Mouse (Mus musculus) cerebellum, adult 11 months (tissue): Measurements from ENCODE around the gene Olfr812.
"Not testable (repeated sequence)": the region's sequence is repeated elsewhere in the genome, so short reads cannot be mapped to it uniquely, and the experiment has no call there.

Experiments used
- DNase-seq: peaks from one replicate; pipeline ENCODE4 v3.0.0; 2022

Gene Olfr812

DNA sequence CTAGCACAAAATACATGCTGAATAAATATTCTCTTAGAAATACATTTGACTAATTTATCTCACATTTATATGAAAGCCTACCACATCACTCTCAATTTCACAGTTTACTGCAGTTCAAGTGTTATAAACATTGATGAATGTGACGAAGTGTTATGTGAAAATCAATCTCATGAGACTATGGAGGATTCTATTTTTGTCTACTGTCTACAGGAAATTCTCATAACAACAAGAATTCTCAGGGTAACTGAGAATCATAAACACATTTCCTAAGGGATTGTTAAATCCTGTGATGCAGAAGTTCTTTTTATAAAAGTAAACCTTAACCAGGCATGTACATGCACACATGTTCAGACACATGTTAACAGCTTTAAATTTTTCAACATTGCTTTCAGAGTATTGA is at the start of gene Olfr812:
Olfr812 (minus strand) TSS at position 101 of the 400 bp plus-strand sequence.
- DNase-seq = no peak

DNA sequence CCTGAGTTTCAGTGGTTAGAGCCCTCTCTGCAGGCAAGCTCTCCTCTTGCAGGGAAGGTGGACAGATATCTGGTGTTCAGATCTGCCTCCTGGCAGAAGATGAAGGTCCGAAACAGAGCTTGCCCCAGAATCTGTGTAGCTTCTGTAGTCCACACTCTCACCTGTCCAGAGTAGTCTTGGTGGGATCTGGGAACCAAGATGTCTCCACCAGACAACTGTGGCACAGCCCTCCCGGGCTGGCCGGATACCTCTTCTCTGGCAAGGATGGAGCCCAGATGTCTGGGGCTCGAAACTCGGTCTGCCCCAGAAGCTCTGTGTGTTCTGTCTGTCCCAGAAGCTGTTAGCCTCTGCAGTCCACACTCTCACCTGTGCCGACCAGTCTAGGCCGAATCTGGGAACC is 40.0 kb upstream of the Olfr812 start:
- DNase-seq = no peak

DNA sequence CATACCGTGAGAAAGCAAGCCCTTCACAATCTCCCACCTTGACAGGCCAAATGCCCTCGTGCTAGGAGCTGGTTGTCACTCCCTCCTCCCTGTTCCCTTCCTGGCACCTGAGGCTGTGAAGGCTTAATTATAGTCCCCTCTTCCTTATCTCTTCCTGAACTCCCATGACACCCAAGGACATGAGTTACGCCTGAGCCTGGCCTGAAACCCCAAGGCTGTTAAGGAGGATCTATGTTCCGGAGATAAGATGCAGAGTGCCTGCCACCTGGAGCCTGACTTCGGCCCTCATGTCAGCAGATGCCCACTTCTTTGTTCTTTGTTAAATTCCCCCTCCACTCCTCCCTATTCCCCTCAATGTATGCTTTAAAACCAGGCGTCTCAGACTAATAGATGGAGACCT is 39.6 kb upstream of the Olfr812 start:
- DNase-seq = not testable (repeated sequence)

DNA sequence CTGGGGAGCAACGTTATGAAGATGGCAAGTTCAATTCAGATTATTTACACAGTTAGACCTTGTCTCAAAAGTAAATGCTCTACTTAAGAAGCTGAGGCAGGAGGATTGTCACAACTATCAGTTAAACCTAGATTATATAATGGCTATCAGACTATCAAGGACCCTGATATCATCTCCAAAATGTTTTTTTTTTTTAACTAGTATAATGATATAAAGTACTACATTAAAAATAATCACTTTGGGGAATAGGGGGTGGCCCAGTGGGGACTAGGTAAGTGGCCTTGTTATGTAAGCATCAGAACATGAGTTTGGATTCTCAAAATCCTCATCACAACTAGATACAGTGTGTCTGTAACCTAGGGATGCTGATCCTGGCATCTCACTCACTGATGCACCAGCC is 33.9 kb upstream of the Olfr812 start, which contains the start of gene Olfr814:
Olfr814 (minus strand) TSS at position 101 of the 400 bp plus-strand sequence.
- DNase-seq = not testable (repeated sequence)

DNA sequence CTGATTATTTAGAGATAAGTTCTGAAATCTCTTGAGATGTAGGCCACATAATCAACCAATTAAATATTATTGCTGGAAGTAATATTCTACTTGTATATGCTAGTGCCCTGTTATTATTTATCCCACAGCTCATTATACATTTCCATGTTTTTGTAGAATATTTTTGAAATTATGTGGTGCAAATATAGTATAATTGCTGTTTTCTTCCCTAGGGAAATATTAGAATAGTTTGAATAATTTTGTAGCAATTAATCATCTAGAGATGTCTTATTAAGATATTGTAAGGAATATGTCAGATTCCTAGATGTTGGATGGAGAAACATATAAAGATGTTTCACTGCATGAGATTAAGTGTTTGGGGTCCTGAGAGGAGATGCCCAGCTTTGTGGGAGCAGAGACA is 9.2 kb upstream of the Olfr812 start, which contains the start of gene Olfr813:
Olfr813 (plus strand) TSS at position 301 of the 400 bp plus-strand sequence.
- DNase-seq = no peak

DNA sequence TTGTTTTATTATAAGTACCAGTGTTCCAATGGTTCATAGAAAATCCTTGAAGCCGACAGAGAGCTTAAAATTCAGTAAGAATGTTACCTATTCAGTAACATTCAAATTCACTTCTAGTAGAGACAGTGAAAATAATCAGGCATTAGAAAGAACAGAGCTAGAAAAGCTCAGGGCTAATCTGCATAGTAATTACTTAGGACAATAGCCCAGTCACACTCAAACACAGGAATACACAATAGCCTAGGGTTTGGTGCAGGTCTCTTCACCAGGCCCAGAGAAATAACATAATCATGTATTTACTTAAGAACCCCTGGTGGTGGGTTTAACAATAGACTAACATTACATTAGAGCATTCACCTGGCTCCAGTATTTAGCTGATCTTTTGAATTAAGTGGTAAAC is 1.4 kb upstream of the Olfr812 start:
- DNase-seq = no peak

DNA sequence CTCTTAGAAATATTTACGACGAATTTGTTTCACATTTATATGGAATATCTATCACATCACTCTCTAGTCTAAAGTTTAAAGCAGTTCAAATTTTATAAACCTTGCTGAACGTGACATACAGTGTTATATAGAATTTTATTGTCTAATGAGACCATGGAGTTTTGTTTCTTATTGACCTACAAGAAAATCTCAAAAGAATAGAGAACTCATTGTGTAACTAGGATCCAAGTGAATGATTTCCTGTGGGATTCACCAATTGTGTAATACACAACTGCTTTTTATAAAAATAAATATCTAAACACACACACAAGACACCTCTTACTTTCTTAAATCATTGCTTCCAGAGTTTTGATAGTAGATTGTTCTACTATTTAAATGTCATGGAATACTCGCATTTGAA is 41.6 kb downstream of the Olfr812 start, which contains the start of gene Olfr811:
Olfr811 (minus strand) TSS at position 101 of the 400 bp plus-strand sequence.
- DNase-seq = no peak

DNA sequence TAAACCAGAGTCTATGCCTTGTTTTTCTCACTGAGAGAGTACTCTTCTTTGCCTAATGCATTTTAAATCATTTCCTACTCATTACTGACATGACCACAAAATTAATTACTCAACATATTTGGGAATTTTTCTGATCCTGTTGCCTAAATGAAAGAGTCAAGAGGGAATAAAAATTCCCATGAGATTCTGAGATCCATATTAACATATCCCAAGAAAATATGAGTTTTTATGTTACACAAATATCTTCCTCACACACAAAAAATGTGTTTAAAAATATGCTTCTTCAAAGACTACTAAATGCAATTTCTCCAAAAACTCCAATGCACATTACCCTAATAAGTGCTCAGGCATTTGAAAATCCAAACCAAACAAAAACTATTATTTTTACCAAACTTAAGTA is 51.1 kb downstream of the Olfr812 start, which contains the start of gene Olfr810:
Olfr810 (minus strand) TSS at position 101 of the 400 bp plus-strand sequence.
- no peak for DNase-seq
